Mouse (Mus musculus) thymus, adult 2 months (tissue): ENCODE measurements at regions not wholly inside any gene's neighbourhood (a gene's known extent, or its start where the extent isn't known, plus 50 kb on each side); places are given as distances from the start of the nearest gene placed in this dataset.

Experiments used
- CTCF ChIP-seq: fragments of 200-500 bp; IDR thresholded peaks from 2 replicates; pipeline ENCODE4 v1.5.1; 2012; ENCODE audit warnings: mild to moderate bottlenecking, control low read depth, low read length, moderate library complexity, borderline replicate concordance; ENCODE audit not compliant: control insufficient read depth, poor library complexity, insufficient read depth; ENCODE audit errors: extremely low read depth
- POLR2A ChIP-seq: fragments of 200-500 bp; IDR thresholded peaks from 2 replicates; pipeline ENCODE4 v1.6.1; 2012; ENCODE audit warnings: mild to moderate bottlenecking, low read length, control low read depth, moderate library complexity; ENCODE audit not compliant: control insufficient read depth, poor library complexity, insufficient read depth; ENCODE audit errors: extremely low read depth

GRCm38 (mm10) chr3:129444221-129444620 lies 87.9 kb upstream of the Elovl6 start:
- TF ChIP-seq POLR2A (no peak), CTCF (no peak)
